17 mouse cellular contexts compared by ENCODE assay signal in the genomic region with DNA sequence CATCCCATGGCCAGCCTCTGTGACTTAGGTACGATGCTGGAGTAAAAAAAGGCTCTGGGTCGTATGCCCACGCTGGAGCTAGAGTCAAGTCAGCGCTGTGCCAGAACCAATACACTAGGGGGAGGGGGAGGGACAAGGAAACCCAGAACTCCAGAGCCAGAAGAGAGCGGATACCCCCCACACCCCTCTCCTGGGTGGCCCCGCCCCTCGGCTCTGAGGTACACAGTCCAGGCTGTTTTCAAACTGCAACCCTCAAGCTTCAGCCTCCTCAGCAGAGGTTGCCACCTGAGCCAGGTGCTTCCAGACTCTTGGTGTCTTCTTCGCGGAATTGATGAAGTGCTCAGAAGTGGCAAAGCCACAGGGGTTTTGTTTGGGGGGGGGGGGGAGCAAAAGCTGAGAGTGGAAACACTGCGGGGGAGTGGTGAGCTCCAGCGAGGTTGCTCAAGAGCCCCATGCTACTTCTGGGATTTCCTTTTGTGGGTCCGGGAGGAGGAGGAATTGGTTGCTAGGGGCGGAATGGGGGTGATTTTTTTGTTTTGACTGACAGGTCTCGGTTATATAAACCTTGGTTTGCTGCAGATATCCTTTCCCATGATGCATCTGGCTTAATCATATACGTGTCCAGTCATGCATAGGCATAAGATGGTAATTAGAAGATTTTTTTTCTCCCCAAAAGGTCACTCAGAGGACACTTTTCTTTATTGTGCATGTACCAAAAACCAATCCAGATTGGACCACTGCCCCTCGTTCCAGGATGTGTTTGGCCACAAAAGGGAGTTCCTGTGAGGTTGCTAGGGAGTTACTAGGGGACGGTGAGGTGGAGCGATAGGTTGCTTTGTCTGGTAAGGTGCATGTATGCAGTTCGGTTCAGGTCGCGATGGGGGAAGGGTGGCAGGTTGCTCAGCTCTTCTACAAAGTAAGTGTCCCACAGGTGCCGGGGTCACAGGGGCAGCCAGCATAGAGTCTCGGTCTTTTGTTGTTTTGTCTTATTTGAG.
DNase-seq lines count a peak whose midpoint lies in the region; ATAC-seq lines count a peak whose summit lies in the region.
"Had no signal": no experiment of that assay in that cellular context is flagged by ENCODE, and none has a peak within 500 bp of the region (broad histone marks: within the 10 kb centered on the region; RNA-seq: fewer than 3 reads in every experiment).

No protein-coding gene starts in this region.

- no peak overlapping the region for H3K4me3 ChIP-seq in forebrain, embryonic 10.5 days
- H3K4me3 ChIP-seq in forebrain, embryonic 14.5 days (ENCODE audit: low read depth, low read length), result no peak overlapping the region
- H3K4me3 ChIP-seq in embryonic facial prominence, embryonic 15.5 days (replicated peaks), result no peak overlapping the region
- H3K4me3 ChIP-seq: midbrain, embryonic 15.5 days; neural tube, embryonic 13.5 days had no signal

- peak overlapping the region; percentile 40; the same call in 1 of the 2 replicates for H3K27ac ChIP-seq in forebrain, embryonic 10.5 days
- H3K27ac ChIP-seq in forebrain, embryonic 14.5 days (ENCODE audit: low read depth, low read length), result no peak overlapping the region
- H3K27ac ChIP-seq in embryonic facial prominence, embryonic 15.5 days (replicated peaks), result no peak overlapping the region
- H3K27ac ChIP-seq: midbrain, embryonic 15.5 days; neural tube, embryonic 13.5 days had no signal

- WGBS in forebrain, embryonic 10.5 days, result 71% methylated on average over 23 of the region's 23 CpGs
- WGBS in forebrain, embryonic 14.5 days, result 53% methylated on average over 23 of the region's 23 CpGs
- 66% methylated on average over 23 of the region's 23 CpGs for WGBS in embryonic facial prominence, embryonic 15.5 days

- no peaks in the 10 kb centered on the region; the same call in 1 of the 2 replicates for H3K9me3 ChIP-seq in forebrain, embryonic 10.5 days
- H3K9me3 ChIP-seq in forebrain, embryonic 14.5 days (replicated peaks; ENCODE audit: control insufficient read depth, low read length), result no peaks in the 10 kb centered on the region
- H3K9me3 ChIP-seq in embryonic facial prominence, embryonic 15.5 days (replicated peaks), result no peaks in the 10 kb centered on the region
- H3K9me3 ChIP-seq: midbrain, embryonic 15.5 days; neural tube, embryonic 13.5 days had no signal

- no peak for ATAC-seq in forebrain, embryonic 14.5 days
- peak; percentile 52; the same call in 1 of the 2 replicates for ATAC-seq in embryonic facial prominence, embryonic 15.5 days (ENCODE audit: insufficient number of reproducible peaks, low FRiP score, low TSS enrichment, low read depth)
- ATAC-seq: intestine, postnatal 0 days; midbrain, embryonic 15.5 days; Patski had no signal

- intact Hi-C loops in gastrocnemius, postnatal 36 days (cut with DNase I), result no loop called here

- no peaks in the 10 kb centered on the region for H3K27me3 ChIP-seq in forebrain, embryonic 10.5 days (ENCODE audit: poor library complexity, severe bottlenecking)
- H3K27me3 ChIP-seq in forebrain, embryonic 14.5 days (replicated peaks; ENCODE audit: control insufficient read depth, insufficient read depth, low read length), result no peaks in the 10 kb centered on the region
- H3K27me3 ChIP-seq in embryonic facial prominence, embryonic 15.5 days, result no peaks in the 10 kb centered on the region
- H3K27me3 ChIP-seq: midbrain, embryonic 15.5 days; neural tube, embryonic 13.5 days; Patski had no signal

- H3K4me2 ChIP-seq in forebrain, embryonic 14.5 days (ENCODE audit: low read length), result no peak overlapping the region
- no peak overlapping the region for H3K4me2 ChIP-seq in embryonic facial prominence, embryonic 15.5 days (replicated peaks)
- H3K4me2 ChIP-seq: liver, embryonic 11.5 days; midbrain, embryonic 15.5 days; neural tube, embryonic 13.5 days had no signal

- H3K36me3 ChIP-seq in forebrain, embryonic 10.5 days (replicated peaks), result peaks cover 26% of the 10 kb centered on the region
- H3K36me3 ChIP-seq in forebrain, embryonic 14.5 days (ENCODE audit: control insufficient read depth, insufficient read depth, low read length), result no peaks in the 10 kb centered on the region
- peaks cover 8% of the 10 kb centered on the region; the same call in 1 of the 2 replicates for H3K36me3 ChIP-seq in embryonic facial prominence, embryonic 15.5 days
- H3K36me3 ChIP-seq: midbrain, embryonic 15.5 days had no signal

- H3K9ac ChIP-seq in forebrain, embryonic 14.5 days (ENCODE audit: low read length), result no peak overlapping the region
- H3K9ac ChIP-seq in embryonic facial prominence, embryonic 15.5 days, result no peak overlapping the region
- H3K9ac ChIP-seq: midbrain, embryonic 15.5 days; neural tube, embryonic 13.5 days had no signal

- H3K4me1 ChIP-seq in forebrain, embryonic 10.5 days, result peaks cover 21% of the 10 kb centered on the region
- no peaks in the 10 kb centered on the region for H3K4me1 ChIP-seq in forebrain, embryonic 14.5 days (ENCODE audit: control insufficient read depth, insufficient read depth, low read length)
- peaks cover 9% of the 10 kb centered on the region; the same call in 1 of the 2 replicates for H3K4me1 ChIP-seq in embryonic facial prominence, embryonic 15.5 days

- DNase-seq in forebrain, embryonic 10.5 days (ENCODE audit: extremely low spot score, low spot score), result no peak
- no peak for DNase-seq in forebrain, embryonic 14.5 days (ENCODE audit: low spot score)
- peak; percentile 35 for DNase-seq in kidney, postnatal 10 days
- no peak for DNase-seq in kidney, postnatal 14 days
- peak; percentile 6 for DNase-seq in 416B (ENCODE audit: low read depth)
- DNase-seq in gastrocnemius, adult 8-10 months (ENCODE audit: low spot score in 2 of 2), result no peak
- no peak for DNase-seq in gastrocnemius, postnatal 36 days
- DNase-seq: cerebellum, adult 11 months; gastrocnemius, postnatal 25 days; heart, postnatal 10 days; layer of hippocampus, postnatal 36 days had no signal

Comparison
In these comparisons a context has a peak if more than half of its experiments do, and no peak if none do; other contexts are left out.
1. DNase-seq: peak in kidney, postnatal 10 days (single experiment) and 416B (single experiment); none in forebrain, embryonic 10.5 days (single experiment), forebrain, embryonic 14.5 days (single experiment), kidney, postnatal 14 days (single experiment), gastrocnemius, adult 8-10 months (0 of 2) and gastrocnemius, postnatal 36 days (0 of 2).